Mouse (Mus musculus) thymus, adult 18-20 months (tissue): ENCODE results near the gene 1700007K13Rik.

Experiments
- DNase-seq, 2 experiments: peaks; one replicate each; pipeline ENCODE4 v3.0.0; 2022; ENCODE audit warnings: mixed read lengths in 2 of 2

1700007K13Rik gene

GRCm38 (mm10) chr2:28469461-28469860 lies 3.3 kb upstream of the 1700007K13Rik start:
- no peak for DNase-seq

DNA sequence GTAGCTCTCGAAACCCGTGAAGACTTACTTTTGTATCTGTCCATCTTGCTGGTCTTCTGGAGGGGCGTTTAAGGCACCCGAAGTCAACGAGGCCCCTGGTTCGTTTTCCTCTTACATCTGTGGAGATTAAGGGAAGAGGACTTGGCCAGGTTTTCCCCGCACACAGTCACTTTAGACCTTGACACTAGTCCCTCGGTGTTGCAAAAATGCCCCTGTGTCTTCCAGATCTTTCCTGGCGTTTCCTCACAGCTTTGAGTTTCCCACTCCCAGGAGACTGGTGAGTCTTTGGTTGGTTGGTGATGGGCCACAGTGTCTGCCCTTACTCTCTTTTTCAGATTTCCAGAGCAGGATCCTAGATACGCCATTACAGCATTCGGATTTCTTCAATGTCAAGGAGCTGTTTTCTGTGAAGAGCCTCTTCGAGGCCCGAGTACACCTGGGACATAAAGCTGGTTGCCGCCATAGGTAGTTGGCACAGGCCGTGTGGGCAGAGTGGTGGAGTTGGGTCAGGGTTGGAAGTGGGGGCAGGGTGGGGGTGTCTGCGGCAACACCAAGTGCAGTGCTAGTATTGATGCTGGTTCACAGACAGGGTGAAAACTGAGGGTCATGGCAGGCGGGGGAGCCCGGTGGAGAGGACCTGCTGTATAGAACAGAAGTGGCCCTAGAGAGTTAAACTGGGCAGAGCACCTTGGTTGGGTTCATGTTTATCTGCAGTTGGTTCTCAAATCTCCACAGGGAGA lies 2.5 kb upstream of the 1700007K13Rik start:
- DNase-seq, result no peak

- peak; percentile 63 to 66 for DNase-seq
These were observed 1.8 kb upstream of the 1700007K13Rik start, which contains the start of gene Mrps2 for GRCm38 (mm10) chr2:28467860-28468485. Mrps2 (plus strand) TSS chr2:28468066.

GRCm38 (mm10) chr2:28464919-28465318 lies 1.2 kb downstream of the 1700007K13Rik start:
- no peak for DNase-seq

- DNase-seq, result peak in 1 of 2 experiments; percentile 42
These were observed 2.2 kb downstream of the 1700007K13Rik start for GRCm38 (mm10) chr2:28463919-28464318.

- no peak for DNase-seq
These were observed 9.5 kb downstream of the 1700007K13Rik start for GRCm38 (mm10) chr2:28456616-28457015.

GRCm38 (mm10) chr2:28453539-28453938 lies 12.6 kb downstream of the 1700007K13Rik start:
- DNase-seq, result no peak

DNA sequence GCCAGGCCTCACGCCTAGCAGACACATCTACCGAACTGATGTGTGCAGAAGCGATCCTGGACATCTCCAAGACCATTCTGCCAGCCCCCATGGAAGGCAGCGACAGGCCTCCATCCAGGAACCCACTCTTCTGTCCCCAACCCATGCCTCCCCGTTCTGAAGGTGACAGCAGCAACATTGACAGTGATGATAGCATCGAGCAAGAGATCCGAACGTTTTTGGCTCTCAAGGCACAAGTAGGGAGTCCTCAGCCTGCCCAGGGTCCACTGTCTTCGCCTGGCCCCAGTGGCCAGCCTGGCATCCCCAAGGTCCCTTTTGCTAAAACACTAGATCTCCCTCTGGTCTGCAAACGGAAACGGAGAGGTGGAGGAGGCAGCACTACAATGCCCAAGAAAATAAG lies 14.5 kb downstream of the 1700007K13Rik start:
- DNase-seq, result no peak

- no peak for DNase-seq
These were observed 18.8 kb downstream of the 1700007K13Rik start for GRCm38 (mm10) chr2:28447315-28447670.

DNA sequence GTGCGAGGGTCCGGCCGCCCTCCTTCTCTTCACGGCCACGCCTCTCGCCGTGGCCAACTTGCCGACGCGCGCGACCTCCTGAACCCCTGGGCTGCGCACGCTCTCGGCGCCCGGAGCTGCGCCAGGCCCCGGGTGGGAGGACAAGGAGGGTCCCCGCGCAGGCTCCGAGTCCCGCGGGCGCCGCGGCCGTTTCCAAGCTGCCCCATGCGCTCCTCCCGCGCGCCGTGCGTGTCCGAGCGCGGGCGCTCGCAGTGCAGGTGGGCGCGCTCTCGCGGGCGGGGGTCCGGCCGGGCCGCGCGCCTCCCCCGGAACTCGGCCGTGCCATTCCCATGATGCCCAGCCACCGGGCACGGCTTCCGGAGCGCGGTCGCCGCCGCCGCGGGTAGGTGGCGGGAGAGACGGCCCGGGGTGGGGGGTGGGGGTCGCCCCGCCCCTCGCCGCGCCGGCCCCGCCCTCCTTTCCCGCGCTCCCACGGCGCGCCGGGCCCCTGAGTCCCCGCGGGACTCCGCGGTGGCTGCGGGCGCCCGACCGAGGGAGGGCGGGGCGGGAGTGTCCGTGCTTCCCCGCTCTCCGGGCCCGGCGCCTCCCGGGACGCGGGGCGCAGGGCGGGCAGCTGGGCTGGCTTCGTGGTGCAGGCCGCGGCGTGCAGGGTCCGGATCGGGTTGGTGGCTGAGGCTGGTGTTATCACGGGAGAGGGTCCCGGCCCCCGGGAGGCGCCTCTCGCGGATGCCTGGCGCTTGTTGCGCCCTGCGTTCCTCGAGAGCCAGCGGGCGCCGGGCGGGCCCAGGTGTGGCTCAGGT lies 19.4 kb downstream of the 1700007K13Rik start, which contains the start of gene Ppp1r26:
Ppp1r26 (plus strand) TSS at position 286 of the 800 bp plus-strand sequence.
- DNase-seq, result peak in 1 of 2 experiments; percentile 9

- no peak for DNase-seq
These were observed 20.0 kb downstream of the 1700007K13Rik start for GRCm38 (mm10) chr2:28446181-28446514.

DNA sequence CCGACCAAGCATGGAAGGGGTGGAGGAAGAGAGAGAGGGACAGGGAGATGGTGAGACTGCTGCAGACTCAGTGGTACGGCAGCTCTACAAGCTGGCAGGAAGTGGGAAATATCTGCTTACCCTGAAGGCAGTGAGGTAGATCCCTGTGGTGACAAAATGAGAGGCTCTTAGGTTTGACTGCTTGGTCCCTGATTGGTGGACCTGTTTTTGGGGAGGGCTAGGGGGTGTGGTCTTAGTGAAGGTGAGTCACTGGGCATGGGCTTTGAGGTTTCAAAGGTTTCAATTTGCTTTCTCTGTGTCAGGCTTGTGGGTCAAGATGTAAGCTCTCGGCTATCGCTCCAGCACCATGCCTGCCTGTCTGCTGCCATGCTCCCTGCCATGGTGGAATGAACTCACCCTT lies 21.1 kb downstream of the 1700007K13Rik start:
- no peak for DNase-seq

GRCm38 (mm10) chr2:28440842-28441241 lies 25.3 kb downstream of the 1700007K13Rik start:
- no peak for DNase-seq

DNA sequence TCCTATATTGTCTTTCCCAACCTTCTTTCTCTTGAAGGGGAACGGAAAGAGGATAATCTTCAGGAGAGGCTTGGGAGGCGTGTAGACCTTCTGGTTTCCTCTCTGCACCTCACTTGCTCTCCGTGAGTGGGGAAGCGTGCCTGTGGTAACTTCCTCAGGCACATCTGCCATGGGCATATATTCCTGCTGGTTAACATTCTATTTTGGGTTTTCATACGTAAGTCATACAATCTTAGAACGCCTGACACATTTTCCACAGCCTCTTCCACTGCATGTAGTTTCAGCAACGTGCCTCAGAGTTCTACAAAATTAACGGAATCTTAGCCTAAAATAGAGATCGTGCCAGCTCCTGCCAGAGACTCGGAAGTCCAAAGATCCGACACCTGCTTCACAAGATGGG lies 30.7 kb downstream of the 1700007K13Rik start:
- DNase-seq, result no peak

DNA sequence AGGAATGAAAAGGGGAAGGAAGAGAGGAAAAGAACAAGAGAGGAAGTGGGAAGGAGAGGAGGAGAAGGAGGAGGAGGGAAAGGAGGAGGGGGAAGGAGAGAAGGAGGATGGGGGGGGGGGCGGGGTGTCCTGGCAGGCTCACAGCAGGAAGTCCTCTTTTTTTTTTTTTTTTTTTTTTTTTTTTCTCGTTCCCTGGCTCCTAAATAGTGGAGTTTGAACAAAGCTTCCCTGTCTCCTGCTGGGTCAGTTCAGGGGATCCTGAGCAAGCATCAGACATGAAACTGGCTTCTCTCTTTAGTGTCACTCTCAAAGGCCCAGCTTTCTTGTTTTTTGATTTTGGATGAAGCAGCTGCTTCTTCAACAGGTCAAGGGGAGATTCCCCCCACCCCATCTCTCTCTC lies 32.6 kb downstream of the 1700007K13Rik start:
- DNase-seq, result no peak

DNA sequence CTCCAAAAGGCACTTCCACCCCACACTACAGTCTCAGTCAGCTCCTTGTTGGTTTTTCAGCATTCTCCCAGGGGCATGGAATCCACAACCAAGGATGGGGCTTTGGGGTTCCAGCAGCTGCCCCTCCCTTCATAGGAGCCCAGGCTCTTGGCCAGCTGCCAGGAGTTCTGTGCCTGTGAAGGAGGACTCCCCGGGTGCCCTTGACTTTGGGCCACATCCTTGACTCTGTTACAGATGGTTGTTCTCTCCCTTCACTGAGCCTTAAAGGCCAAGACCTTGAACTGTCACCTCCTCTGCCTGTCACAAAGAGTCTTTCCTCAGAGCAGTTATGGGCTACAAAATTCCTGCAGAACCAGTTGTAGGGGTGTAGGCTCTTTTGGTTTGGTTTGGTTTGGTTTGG lies 33.3 kb downstream of the 1700007K13Rik start:
- no peak for DNase-seq

DNA sequence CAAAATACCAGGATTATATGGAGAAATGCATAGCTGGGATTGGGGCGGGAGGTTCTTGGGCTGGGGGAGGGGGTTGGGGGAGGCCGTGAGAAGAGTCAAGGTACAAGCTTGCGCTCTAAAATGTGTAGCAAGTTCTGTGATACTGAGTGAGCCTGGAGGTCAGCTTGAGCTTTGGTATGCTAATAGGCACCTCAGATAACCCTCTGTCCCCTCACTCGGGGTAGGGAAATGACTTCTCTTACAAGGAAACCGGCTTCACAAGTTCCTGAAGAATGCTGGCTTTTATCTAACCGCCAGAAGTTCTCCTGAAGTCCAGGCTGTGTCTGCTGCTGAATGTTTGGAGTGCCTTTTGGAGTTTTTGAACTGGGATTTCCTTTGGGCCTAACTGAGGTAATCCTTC lies 35.3 kb downstream of the 1700007K13Rik start:
- DNase-seq, result no peak

DNA sequence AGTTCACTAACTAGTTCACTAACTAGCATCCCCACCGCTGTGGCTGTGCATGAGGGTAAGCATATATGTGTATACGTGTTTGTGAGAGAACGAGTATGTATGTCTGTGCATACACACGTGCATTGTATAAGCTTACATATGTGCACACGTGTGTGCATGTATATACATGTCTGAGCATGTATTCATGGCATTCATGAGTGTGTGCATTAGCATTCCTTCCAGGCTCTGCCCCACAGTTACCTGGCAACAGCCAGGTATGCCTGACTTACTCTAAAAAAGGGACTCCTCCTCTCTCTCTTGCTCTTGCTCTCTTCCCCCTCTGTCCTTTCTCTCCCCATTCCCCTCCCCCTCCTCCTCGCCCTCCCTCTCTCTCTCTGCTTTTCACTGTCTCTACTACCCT lies 38.9 kb downstream of the 1700007K13Rik start:
- no peak for DNase-seq

DNA sequence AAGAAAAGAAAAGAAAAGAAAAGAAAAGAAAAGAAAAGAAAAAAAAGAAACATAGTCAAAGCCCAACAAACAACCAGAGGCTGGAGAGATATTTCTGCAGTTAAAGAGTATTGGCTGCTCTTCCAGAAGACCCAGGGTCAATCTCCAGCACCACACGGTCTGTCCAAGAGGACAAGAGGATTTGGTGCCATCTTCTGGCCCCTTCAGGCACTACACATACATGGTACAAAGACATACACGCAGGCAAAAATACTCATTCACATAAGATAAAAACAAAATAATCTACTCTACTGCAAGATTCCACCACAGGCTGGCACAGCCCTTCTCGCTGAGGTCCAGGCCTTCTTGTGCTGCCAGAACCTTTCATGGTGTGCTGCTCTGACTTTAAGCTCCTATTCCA lies 43.0 kb downstream of the 1700007K13Rik start:
- DNase-seq, result no peak

- DNase-seq, result peak; percentile 12 to 17
These were observed 46.2 kb downstream of the 1700007K13Rik start for GRCm38 (mm10) chr2:28419898-28420297.

- DNase-seq, result peak; percentile 33 to 36
These were observed 48.1 kb downstream of the 1700007K13Rik start for GRCm38 (mm10) chr2:28418034-28418433.

DNA sequence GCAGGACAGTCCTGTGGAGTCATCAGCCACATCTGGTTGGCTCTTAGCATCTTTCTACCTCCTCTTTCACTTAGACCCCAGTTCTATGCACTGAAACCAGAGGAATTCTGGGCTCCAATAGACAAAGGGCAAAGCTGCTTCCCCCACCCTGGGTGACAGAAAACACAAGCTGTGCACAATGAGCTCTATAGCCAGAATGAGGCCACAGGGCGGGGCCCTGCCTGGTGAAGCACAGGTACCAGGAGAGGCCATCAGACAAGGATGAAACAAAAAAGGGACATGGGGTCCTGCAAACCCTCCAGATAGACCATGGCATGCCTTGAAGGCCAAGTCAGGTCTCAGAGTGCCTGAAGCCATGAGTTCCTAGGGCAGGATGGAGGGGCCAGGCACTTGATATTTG lies 49.6 kb downstream of the 1700007K13Rik start:
- DNase-seq, result no peak

- no peak for DNase-seq
These were observed 50.6 kb downstream of the 1700007K13Rik start for GRCm38 (mm10) chr2:28415387-28416024.
